Mouse (Mus musculus) liver, adult 2 months (tissue): ENCODE measurements around the gene Bhlhe41. TPM values are rescaled to one million over a fixed set of nuclear protein-coding genes. Genes with fewer than 3 reads are reported as not detected.

Source experiments
- DNase-seq: peaks from one replicate; pipeline ENCODE4 v3.0.0-alpha.2; 2011; ENCODE audit warnings: low read depth, low spot score; ENCODE audit errors: extremely low read depth
- H3K27ac ChIP-seq: fragments of 200-500 bp; replicated peaks from 2 replicates; pipeline ENCODE4 v1.5.1; 2012; ENCODE audit warnings: low read depth, mild to moderate bottlenecking, control low read depth, inconsistent platforms, low read length; ENCODE audit not compliant: insufficient read depth
- H3K27me3 ChIP-seq: fragments of 200-500 bp; 2 replicates; pipeline ENCODE4 v1.6.1; 2012; ENCODE audit warnings: mild to moderate bottlenecking, moderate library complexity, low read length, inconsistent platforms; ENCODE audit not compliant: control insufficient read depth, insufficient read depth
- H3K36me3 ChIP-seq: fragments of 200-500 bp; 2 replicates; pipeline ENCODE4 v1.6.1; 2012; ENCODE audit warnings: low read length, inconsistent platforms; ENCODE audit not compliant: control insufficient read depth, insufficient read depth
- H3K4me1 ChIP-seq: fragments of 200-500 bp; 2 replicates; pipeline ENCODE4 v1.6.1; 2011; ENCODE audit warnings: low read length; ENCODE audit not compliant: control insufficient read depth, insufficient read depth
- H3K4me3 ChIP-seq: fragments of 200-500 bp; 2 replicates; pipeline ENCODE4 v1.5.1; 2011; ENCODE audit warnings: low read depth, mild to moderate bottlenecking, control low read depth, low read length, moderate library complexity; ENCODE audit not compliant: insufficient read depth
- H3K79me2 ChIP-seq: fragments of 200-500 bp; 2 replicates; pipeline ENCODE4 v1.6.1; 2012; ENCODE audit warnings: inconsistent platforms, mild to moderate bottlenecking, low read length, moderate library complexity; ENCODE audit not compliant: control insufficient read depth, insufficient read depth
- H3K9ac ChIP-seq: fragments of 200-500 bp; 2 replicates; pipeline ENCODE4 v1.6.1; 2012; ENCODE audit warnings: low read depth, mild to moderate bottlenecking, control low read depth, inconsistent platforms, low read length
- CTCF ChIP-seq: fragments of 200-500 bp; IDR thresholded peaks from 2 replicates; pipeline ENCODE4 v1.5.1; 2011; ENCODE audit warnings: low read depth, low read length, control low read depth
- POLR2A ChIP-seq: fragments of 200-500 bp; IDR thresholded peaks from 2 replicates; pipeline ENCODE4 v1.6.1; 2011; ENCODE audit warnings: low read length, control low read depth; ENCODE audit not compliant: insufficient read depth; ENCODE audit errors: extremely low read depth
- WGBS: fragments of 180-500 bp; shearing (Covaris S2); methylation state at CpG from one replicate; pipeline ENCODE4 v1.1.7; 2018; 5-methylcytosine and 5-hydroxymethylcytosine counted together
- polyA plus RNA-seq: library from polyadenylated mRNA; depleted of rRNA; stranded (reverse); fragments of >200 nt; gene quantifications from 2 replicates; pipeline ENCODE4 v1.2.3, GENCODE M21; 2012
- total RNA-seq: library from RNA; depleted of rRNA; stranded (reverse); fragments of >200 nt; gene quantifications from 2 replicates; pipeline ENCODE4 v1.2.3, GENCODE M21; 2014

The Bhlhe41 gene
- total and polyA plus RNA-seq, 2 experiments = 0.21 to 1.8 TPM

DNA sequence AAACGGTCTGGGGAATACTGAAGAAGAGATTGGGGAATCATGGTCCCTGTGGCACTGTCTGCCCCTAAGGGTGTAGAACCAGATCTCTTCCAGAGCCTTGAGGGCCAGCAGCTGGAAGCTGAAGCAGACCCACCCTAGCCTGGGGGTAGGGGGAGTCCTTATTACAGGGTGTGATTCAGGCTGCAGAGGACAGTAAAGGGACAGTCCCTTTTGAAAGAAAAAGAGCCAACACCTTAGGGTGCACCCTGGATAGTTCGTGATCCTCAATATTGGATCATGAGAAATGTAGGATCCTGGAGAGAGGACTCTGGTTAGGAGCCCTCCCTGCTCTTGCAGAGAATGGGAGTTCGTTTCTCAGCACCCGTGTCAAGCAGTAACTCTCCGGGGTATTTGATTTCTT lies 39.3 kb upstream of the Bhlhe41 start:
- no peak for DNase-seq
- no peaks in the 10 kb centered on the region for H3K27me3 ChIP-seq
- 83% methylated on average over 5 of the region's 5 CpGs for WGBS
- no peak overlapping the region for H3K27ac ChIP-seq
- TF ChIP-seq POLR2A (no peak), CTCF (no peak)
- no peak overlapping the region for H3K9ac ChIP-seq
- H3K79me2 ChIP-seq = no peaks in the 10 kb centered on the region
- H3K36me3 ChIP-seq = no peaks in the 10 kb centered on the region
- H3K4me3 ChIP-seq = no peak overlapping the region
- H3K4me1 ChIP-seq = no peaks in the 10 kb centered on the region

DNA sequence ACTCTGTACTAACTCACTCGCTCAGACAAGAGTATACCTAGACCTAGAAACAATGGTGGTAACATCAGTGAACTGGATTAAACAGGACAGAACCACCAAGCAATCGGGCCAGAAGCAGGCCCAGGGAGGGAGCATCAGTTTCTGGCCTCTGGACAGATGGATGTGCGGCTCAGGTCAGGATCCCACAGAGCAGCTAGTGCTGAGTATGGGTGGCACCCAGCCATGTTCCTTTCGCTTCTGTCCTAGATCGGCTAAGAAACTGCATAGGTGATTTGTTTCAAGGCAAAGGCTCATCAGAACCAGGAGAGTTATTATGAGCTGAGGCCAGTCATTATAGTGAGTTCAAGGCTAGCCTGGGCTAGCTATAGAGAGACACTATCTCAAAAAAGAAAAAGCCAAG lies 38.8 kb upstream of the Bhlhe41 start:
- TF ChIP-seq CTCF = no peak
- no peak for TF ChIP-seq POLR2A
- no peaks in the 10 kb centered on the region for H3K27me3 ChIP-seq
- H3K36me3 ChIP-seq = no peaks in the 10 kb centered on the region
- H3K4me3 ChIP-seq = no peak overlapping the region
- no peak overlapping the region for H3K27ac ChIP-seq
- H3K79me2 ChIP-seq = no peaks in the 10 kb centered on the region
- WGBS = 97% methylated on average over 5 of the region's 5 CpGs
- no peak overlapping the region for H3K9ac ChIP-seq
- no peaks in the 10 kb centered on the region for H3K4me1 ChIP-seq
- DNase-seq = no peak

DNA sequence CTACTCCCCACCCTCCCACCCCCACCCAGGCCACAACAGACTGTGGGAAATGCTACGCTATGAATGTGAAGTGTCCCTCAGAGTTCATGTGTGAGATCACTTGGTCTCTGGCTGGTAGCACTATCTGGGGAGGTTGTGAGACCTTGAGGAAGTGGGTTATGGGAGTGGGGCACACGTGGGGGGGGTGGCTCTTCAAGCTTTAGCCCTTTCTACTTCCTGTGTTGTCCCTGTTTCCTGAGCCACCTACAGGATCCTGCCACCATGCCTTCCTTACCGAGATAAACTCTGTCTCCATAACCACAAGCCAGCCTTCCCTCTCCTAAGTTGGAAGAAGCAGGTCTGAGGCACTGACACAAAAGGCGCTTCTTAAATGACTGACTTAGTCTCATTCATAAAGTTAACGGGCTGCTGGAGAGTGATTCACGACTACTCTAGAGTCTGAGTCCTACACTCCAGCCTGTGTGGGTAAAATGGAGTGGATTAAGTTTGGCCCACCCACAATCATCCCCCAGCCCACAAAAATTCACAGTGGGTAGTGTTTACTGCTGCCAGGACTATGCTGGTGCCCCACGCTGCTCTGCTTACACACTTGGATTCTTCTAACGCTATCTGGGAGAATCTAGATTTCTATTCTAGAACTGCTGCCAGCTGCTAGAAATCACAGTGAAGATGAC lies 29.4 kb upstream of the Bhlhe41 start:
- Histone ChIP-seq H3K27me3 (no peaks in the 10 kb centered on the region), H3K36me3 (no peaks in the 10 kb centered on the region), H3K79me2 (no peaks in the 10 kb centered on the region), H3K4me3 (no peak overlapping the region), H3K4me1 (no peaks in the 10 kb centered on the region), H3K27ac (no peak overlapping the region), H3K9ac (no peak overlapping the region)
- 76% methylated on average over 8 of the region's 8 CpGs for WGBS
- no peak for DNase-seq
- no peak for TF ChIP-seq CTCF
- TF ChIP-seq POLR2A = no peak

DNA sequence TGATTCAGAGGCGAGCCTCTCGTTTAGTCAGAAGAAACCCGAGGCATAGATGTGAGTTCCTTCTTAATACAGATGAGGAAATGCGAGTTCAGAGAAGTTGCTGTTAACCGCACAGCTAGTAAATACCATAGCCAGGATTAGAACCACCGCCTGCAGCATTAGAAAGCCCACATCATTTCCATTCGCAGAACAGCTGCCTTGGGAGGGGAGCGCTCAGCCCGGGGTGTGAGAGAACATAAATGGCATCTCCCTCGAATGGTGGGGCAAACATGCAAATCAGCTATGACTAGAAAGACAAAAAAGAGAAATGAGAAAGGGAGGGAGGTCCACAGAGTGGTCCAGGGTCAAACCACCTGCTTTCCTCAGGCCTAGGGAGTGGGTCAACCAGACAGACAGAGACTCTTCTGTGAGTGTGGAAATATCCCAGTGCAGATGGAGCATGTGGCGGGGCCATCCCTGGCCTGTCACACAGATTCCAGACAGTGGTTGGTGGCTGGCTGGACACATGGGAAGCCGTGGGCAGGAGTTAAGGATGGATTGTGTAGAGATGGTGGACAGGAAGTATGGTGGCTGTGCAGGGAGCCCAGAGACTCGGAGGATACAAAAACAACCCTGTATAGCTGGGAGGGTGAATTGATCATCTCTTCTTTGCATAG lies 28.1 kb upstream of the Bhlhe41 start:
- Histone ChIP-seq H3K27ac (no peak overlapping the region), H3K4me1 (no peaks in the 10 kb centered on the region), H3K9ac (no peak overlapping the region), H3K27me3 (no peaks in the 10 kb centered on the region), H3K4me3 (no peak overlapping the region), H3K36me3 (no peaks in the 10 kb centered on the region), H3K79me2 (no peaks in the 10 kb centered on the region)
- DNase-seq = no peak
- WGBS = 81% methylated on average over 13 of the region's 13 CpGs
- TF ChIP-seq CTCF (no peak), POLR2A (no peak)

DNA sequence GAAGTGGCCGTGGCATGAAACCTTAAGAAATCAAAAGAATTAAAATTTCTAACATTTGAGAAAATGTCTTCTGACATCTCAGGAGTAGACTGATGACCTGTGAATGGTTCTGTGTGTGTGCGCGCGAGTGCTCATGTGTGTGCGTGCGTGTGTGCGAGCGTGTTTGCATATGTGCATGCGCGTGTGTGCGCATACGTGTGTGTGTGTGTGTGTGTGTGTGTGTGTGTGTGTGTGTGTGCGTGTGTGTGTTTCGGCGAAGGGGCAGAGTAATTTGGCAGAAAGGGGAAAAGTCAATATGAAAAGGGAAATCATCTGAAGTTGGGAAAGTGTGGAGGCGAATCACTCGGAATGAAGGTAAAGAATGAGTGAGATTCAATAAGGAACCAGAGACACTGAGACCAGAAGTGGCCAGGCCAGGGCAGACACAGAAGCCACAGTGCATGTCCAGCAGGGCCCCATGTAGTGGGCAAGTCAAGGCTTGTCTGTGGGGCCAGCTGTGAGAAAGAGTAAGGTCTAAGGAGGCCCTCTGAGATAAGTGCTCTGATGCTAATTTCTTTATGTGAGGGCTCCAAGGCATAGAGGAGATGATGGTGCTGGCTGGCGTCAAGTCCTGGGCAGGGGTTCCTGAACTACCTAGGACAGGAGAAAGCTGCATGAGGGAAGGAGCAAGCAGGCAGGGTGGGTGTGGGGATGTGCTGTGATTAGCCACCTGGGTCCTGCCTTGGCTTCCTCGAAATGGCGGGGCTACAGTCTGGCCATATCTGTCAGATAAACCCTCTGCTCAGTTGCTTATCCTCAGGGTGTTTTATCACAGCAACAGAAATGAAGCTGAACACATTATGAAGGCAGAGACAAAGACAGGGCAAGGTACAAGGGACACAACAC lies 27.3 kb upstream of the Bhlhe41 start:
- no peak for DNase-seq
- no peaks in the 10 kb centered on the region for H3K4me1 ChIP-seq
- H3K9ac ChIP-seq = no peak overlapping the region
- no peaks in the 10 kb centered on the region for H3K36me3 ChIP-seq
- no peak for TF ChIP-seq CTCF
- TF ChIP-seq POLR2A = no peak
- H3K27me3 ChIP-seq = no peaks in the 10 kb centered on the region
- no peaks in the 10 kb centered on the region for H3K79me2 ChIP-seq
- 96% methylated on average over 20 of the region's 20 CpGs for WGBS
- no peak overlapping the region for H3K27ac ChIP-seq
- no peak overlapping the region for H3K4me3 ChIP-seq

DNA sequence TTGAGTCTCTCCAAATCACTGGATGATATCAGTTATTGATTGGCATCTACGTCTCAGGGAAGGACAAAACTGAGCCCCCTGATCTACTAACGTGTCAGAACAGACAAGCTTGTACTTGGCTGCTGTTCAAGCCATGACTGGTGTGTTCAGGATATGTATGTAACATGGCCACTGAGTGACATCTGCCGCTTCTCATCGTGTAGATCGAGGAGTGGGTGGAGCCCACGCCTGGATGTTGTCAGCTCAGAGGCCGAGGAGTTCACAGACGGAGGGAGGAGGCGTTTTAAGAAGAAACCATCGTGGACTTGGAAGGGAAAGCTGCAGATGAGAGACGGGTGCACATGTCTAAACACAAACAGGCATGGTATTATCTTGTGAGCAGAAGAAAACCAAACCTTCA lies 26.6 kb upstream of the Bhlhe41 start:
- no peak overlapping the region for H3K27ac ChIP-seq
- WGBS = 88% methylated on average over 11 of the region's 11 CpGs
- no peaks in the 10 kb centered on the region for H3K4me1 ChIP-seq
- no peaks in the 10 kb centered on the region for H3K79me2 ChIP-seq
- H3K27me3 ChIP-seq = no peaks in the 10 kb centered on the region
- no peak for TF ChIP-seq POLR2A
- TF ChIP-seq CTCF = no peak
- DNase-seq = no peak
- H3K36me3 ChIP-seq = no peaks in the 10 kb centered on the region
- no peak overlapping the region for H3K9ac ChIP-seq
- H3K4me3 ChIP-seq = no peak overlapping the region
